Mouse (Mus musculus): Measurements from ENCODE around the gene Grik5.

GRCm38 (mm10) chr7:24964288-24964687, 107.9 kb downstream of the Grik5 start:
- TF ChIP-seq CTCF (IDR thresholded peaks at IDR 0.05; ENCODE audit: low read depth, low read length) (no peak), POLR2A (IDR thresholded peaks at IDR 0.05; ENCODE audit: borderline replicate concordance, low read depth, low read length) (no peak)

Measured in bone marrow macrophage, adult 2 months (primary cell).